Mouse (Mus musculus) forebrain, embryonic 13.5 days (tissue): ENCODE measurements at regions not wholly inside any gene's neighbourhood (a gene's known extent, or its start where the extent isn't known, plus 50 kb on each side); places are given as distances from the start of the nearest gene placed in this dataset.

Source experiments
- ATAC-seq: fragments of 200-750 bp; cut with Nextera tagmentation; 2 replicates; pipeline ENCODE4 v1.8.0; 2017
- H3K27ac ChIP-seq: fragments of 300-500 bp; sonication (generic); 2 replicates; pipeline ENCODE4 v1.5.1; 2015; ENCODE audit warnings: inconsistent platforms, mild to moderate bottlenecking, moderate library complexity
- H3K27me3 ChIP-seq: fragments of 300-500 bp; sonication (generic); 2 replicates; pipeline ENCODE4 v1.6.1; 2015; ENCODE audit warnings: mild to moderate bottlenecking, inconsistent platforms
- H3K36me3 ChIP-seq: fragments of 300-500 bp; sonication (generic); 2 replicates; pipeline ENCODE4 v1.6.1; 2015; ENCODE audit warnings: mild to moderate bottlenecking, inconsistent platforms; ENCODE audit not compliant: poor library complexity, severe bottlenecking
- H3K4me1 ChIP-seq: fragments of 300-500 bp; sonication (generic); 2 replicates; pipeline ENCODE4 v1.6.1; 2015; ENCODE audit warnings: inconsistent platforms
- H3K4me2 ChIP-seq: fragments of 300-500 bp; sonication (generic); 2 replicates; pipeline ENCODE4 v1.6.1; 2015; ENCODE audit warnings: inconsistent platforms, mild to moderate bottlenecking, moderate library complexity
- H3K4me3 ChIP-seq: fragments of 300-500 bp; sonication (generic); 2 replicates; pipeline ENCODE4 v1.5.1; 2015; ENCODE audit warnings: mild to moderate bottlenecking, inconsistent platforms
- H3K9ac ChIP-seq: fragments of 300-500 bp; sonication (generic); 2 replicates; pipeline ENCODE4 v1.6.1; 2015; ENCODE audit warnings: mild to moderate bottlenecking, inconsistent platforms
- H3K9me3 ChIP-seq: fragments of 300-500 bp; sonication (generic); replicated peaks from 2 replicates; pipeline ENCODE4 v1.6.1; 2016; ENCODE audit warnings: inconsistent platforms
- WGBS: fragments of 180-500 bp; shearing (Covaris S2); methylation state at CpG from one replicate; pipeline ENCODE4 v1.1.7; 2015; 5-methylcytosine and 5-hydroxymethylcytosine counted together

GRCm38 (mm10) chr2:50914176-50914575 is 234.7 kb downstream of the Rnd3 start:
- Histone ChIP-seq H3K9ac (no peak overlapping the region), H3K4me2 (no peak overlapping the region), H3K4me3 (no peak overlapping the region), H3K4me1 (peaks cover 27% of the 10 kb centered on the region), H3K9me3 (no peaks in the 10 kb centered on the region), H3K36me3 (no peaks in the 10 kb centered on the region), H3K27me3 (no peaks in the 10 kb centered on the region), H3K27ac (no peak overlapping the region; the same call in 1 of the 2 replicates)
- ATAC-seq = no peak

DNA sequence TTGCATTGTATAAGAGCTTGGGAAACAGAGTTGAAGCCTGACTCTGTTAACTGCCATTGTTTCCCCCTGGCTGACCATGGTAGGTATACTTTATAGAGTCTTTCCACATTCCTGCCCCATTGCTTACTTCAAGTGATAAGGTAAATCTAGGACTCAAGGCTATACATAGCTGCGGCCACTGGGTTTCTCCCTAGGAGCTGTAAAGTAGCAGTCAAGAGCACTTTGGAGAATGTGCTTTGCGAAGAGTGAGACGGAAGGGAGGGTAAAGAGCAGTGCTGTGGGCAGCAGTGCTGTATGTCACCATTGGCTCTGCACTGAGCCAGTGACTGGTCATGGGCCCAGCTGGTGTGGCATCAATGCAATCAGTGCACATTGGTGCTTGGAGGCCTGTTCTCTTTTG is 240.1 kb downstream of the Rnd3 start:
- ATAC-seq = no peak
- peaks cover 3% of the 10 kb centered on the region; the same call in 1 of the 2 replicates for H3K4me1 ChIP-seq
- H3K4me2 ChIP-seq = no peak overlapping the region
- H3K9ac ChIP-seq = no peak overlapping the region
- no peaks in the 10 kb centered on the region for H3K9me3 ChIP-seq
- no peaks in the 10 kb centered on the region for H3K36me3 ChIP-seq
- no peaks in the 10 kb centered on the region for H3K27me3 ChIP-seq
- no peak overlapping the region for H3K27ac ChIP-seq
- 93% methylated on average over 3 of the region's 3 CpGs for WGBS
- no peak overlapping the region for H3K4me3 ChIP-seq

GRCm38 (mm10) chr2:50902701-50903100 is 246.2 kb downstream of the Rnd3 start:
- peaks cover 22% of the 10 kb centered on the region for H3K4me1 ChIP-seq
- H3K9ac ChIP-seq = no peak overlapping the region
- H3K4me2 ChIP-seq = peak overlapping the region; percentile 39
- WGBS = 44% methylated on average over 8 of the region's 8 CpGs
- no peaks in the 10 kb centered on the region for H3K9me3 ChIP-seq
- no peak overlapping the region for H3K4me3 ChIP-seq
- H3K27me3 ChIP-seq = no peaks in the 10 kb centered on the region
- no peaks in the 10 kb centered on the region for H3K36me3 ChIP-seq
- ATAC-seq = peak; percentile 74
- H3K27ac ChIP-seq = peak overlapping the region; percentile 26

- Histone ChIP-seq H3K4me1 (peaks cover 22% of the 10 kb centered on the region), H3K9ac (no peak overlapping the region), H3K36me3 (no peaks in the 10 kb centered on the region), H3K4me3 (no peak overlapping the region), H3K27me3 (no peaks in the 10 kb centered on the region), H3K27ac (peak overlapping the region; percentile 26), H3K4me2 (peak overlapping the region; percentile 39), H3K9me3 (no peaks in the 10 kb centered on the region)
- peak; percentile 70 for ATAC-seq
- WGBS = 20% methylated on average over 9 of the region's 9 CpGs
Observed at GRCm38 (mm10) chr2:50902220-50902619, 246.7 kb downstream of the Rnd3 start.

- Histone ChIP-seq H3K4me2 (no peak overlapping the region), H3K4me1 (peaks cover 24% of the 10 kb centered on the region), H3K36me3 (no peaks in the 10 kb centered on the region), H3K9me3 (no peaks in the 10 kb centered on the region), H3K27ac (peak overlapping the region; percentile 16; the same call in 1 of the 2 replicates), H3K27me3 (no peaks in the 10 kb centered on the region), H3K4me3 (no peak overlapping the region), H3K9ac (no peak overlapping the region)
- 33% methylated on average over 5 of the region's 5 CpGs for WGBS
- ATAC-seq = peak; percentile 83
Observed at GRCm38 (mm10) chr2:50888992-50889391, 259.9 kb downstream of the Rnd3 start.

DNA sequence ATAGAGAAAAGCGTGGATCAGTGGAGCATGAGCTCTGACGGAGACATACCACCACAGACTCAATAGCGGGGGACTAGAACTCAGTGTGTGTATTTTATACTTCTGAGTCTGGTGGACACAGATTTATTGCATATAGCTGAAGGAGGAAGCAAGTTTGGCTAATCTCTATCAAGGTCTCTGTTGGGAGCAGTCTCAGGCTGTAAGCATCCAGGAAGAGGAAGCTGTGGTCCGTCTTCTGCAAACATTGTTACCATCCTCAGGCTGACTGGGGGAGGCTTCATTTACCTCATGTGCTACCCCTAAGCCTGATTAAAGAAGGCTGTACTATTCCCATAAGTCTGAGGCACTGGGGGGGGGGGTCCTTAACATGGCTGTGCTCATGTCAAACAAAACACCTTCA is 261.0 kb downstream of the Rnd3 start:
- H3K9me3 ChIP-seq = no peaks in the 10 kb centered on the region
- no peak overlapping the region for H3K4me3 ChIP-seq
- H3K4me2 ChIP-seq = no peak overlapping the region
- no peak overlapping the region for H3K9ac ChIP-seq
- H3K4me1 ChIP-seq = peaks cover 24% of the 10 kb centered on the region
- no peaks in the 10 kb centered on the region for H3K27me3 ChIP-seq
- H3K27ac ChIP-seq = no peak overlapping the region
- no peaks in the 10 kb centered on the region for H3K36me3 ChIP-seq
- 85% methylated on average over 4 of the region's 4 CpGs for WGBS
- no peak for ATAC-seq

DNA sequence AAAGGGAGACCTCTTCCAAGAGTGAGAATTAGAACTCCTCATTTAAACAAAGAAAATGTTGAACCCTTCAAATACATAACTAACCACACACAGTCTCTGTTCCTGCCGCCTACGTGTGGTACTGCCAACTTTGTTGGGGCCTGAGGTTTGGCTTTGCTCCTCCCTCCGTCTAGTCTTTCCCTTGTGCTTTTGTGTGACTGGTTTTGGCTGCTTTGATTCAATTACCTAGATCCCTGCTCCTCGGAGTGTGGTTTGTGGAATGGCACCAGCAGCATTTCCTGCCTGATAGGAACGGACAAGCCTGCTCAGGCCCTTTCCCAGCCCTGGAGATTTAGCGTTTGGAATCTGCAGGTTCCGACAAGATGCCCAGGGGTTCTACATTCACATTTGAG is 263.0 kb downstream of the Rnd3 start:
- Histone ChIP-seq H3K4me3 (no peak overlapping the region), H3K9ac (no peak overlapping the region), H3K9me3 (no peaks in the 10 kb centered on the region), H3K27me3 (no peaks in the 10 kb centered on the region), H3K36me3 (no peaks in the 10 kb centered on the region), H3K4me2 (no peak overlapping the region), H3K27ac (no peak overlapping the region), H3K4me1 (peaks cover 24% of the 10 kb centered on the region)
- 14% methylated on average over 7 of the region's 7 CpGs for WGBS
- 0 out of 2 replicates have a peak, but pooled peaks have one; percentile 40 for ATAC-seq

GRCm38 (mm10) chr2:50885280-50885923 is 263.5 kb downstream of the Rnd3 start:
- ATAC-seq = no peak
- Histone ChIP-seq H3K4me3 (no peak overlapping the region), H3K36me3 (no peaks in the 10 kb centered on the region), H3K27ac (no peak overlapping the region), H3K9ac (no peak overlapping the region), H3K4me2 (no peak overlapping the region), H3K9me3 (no peaks in the 10 kb centered on the region), H3K4me1 (peaks cover 24% of the 10 kb centered on the region), H3K27me3 (no peaks in the 10 kb centered on the region)
- 79% methylated on average over 4 of the region's 4 CpGs for WGBS

DNA sequence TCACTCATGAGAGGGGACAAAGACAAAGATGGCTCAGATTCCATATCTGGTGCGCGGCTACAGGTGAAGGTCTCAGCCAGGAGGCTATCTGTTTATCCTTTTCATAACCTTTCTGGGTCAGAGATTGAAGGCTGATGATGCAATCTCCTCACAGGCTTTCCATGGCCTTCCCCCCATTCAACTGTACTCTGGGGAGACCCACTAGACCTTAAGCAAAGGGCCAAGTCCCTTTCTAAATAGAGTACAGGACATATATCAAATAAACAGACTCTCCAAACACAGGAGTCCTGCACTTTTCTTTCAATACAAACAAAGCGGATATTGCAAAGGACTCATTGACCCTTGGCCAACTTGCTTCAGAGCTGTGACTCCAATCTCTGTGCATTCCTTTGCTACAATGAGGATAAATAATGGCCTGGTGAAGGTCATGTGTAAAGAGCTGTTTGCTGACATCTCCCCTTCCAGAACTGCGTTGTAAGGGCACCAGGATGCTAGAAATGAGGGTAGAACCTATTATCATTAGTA is 267.3 kb downstream of the Rnd3 start:
- H3K4me3 ChIP-seq = no peak overlapping the region
- peaks cover 10% of the 10 kb centered on the region; the same call in 1 of the 2 replicates for H3K4me1 ChIP-seq
- no peak overlapping the region for H3K27ac ChIP-seq
- no peak for ATAC-seq
- no peaks in the 10 kb centered on the region for H3K27me3 ChIP-seq
- no peak overlapping the region for H3K9ac ChIP-seq
- H3K9me3 ChIP-seq = no peaks in the 10 kb centered on the region
- WGBS = 88% methylated on average over 4 of the region's 4 CpGs
- H3K4me2 ChIP-seq = no peak overlapping the region
- H3K36me3 ChIP-seq = no peaks in the 10 kb centered on the region

GRCm38 (mm10) chr2:50880806-50881205 is 268.1 kb downstream of the Rnd3 start:
- Histone ChIP-seq H3K9ac (no peak overlapping the region), H3K27ac (no peak overlapping the region), H3K4me1 (peaks cover 2% of the 10 kb centered on the region; the same call in 1 of the 2 replicates), H3K27me3 (no peaks in the 10 kb centered on the region), H3K36me3 (no peaks in the 10 kb centered on the region), H3K4me3 (no peak overlapping the region), H3K9me3 (no peaks in the 10 kb centered on the region), H3K4me2 (no peak overlapping the region)
- WGBS = 81% methylated on average over 4 of the region's 4 CpGs
- ATAC-seq = no peak

DNA sequence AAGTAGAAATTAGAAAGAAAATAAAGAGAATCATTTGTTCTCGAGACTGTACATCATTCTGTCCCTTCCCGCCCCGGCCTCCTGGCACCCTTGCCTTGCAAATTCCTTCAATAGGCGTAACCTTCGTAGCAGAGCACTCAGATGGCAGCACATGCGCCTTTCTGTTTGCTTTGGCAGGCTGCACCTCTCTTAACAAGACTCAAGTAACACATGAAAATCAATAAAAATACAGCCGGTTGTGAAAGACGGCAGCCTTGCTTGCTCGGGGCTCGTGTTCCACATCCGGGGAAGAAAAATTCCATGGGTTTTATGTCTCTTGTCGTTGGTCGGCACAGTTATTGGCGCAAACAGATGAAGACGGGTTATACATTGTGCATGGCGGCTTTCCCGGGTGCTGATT is 271.2 kb downstream of the Rnd3 start:
- no peak overlapping the region for H3K27ac ChIP-seq
- no peak for ATAC-seq
- no peaks in the 10 kb centered on the region for H3K27me3 ChIP-seq
- H3K4me3 ChIP-seq = no peak overlapping the region
- H3K9me3 ChIP-seq = no peaks in the 10 kb centered on the region
- no peak overlapping the region for H3K4me2 ChIP-seq
- no peak overlapping the region for H3K9ac ChIP-seq
- no peaks in the 10 kb centered on the region for H3K36me3 ChIP-seq
- no peaks in the 10 kb centered on the region for H3K4me1 ChIP-seq
- 90% methylated on average over 17 of the region's 17 CpGs for WGBS

- no peak overlapping the region for H3K9ac ChIP-seq
- no peak overlapping the region for H3K4me2 ChIP-seq
- H3K27ac ChIP-seq = no peak overlapping the region
- 93% methylated on average over 6 of the region's 6 CpGs for WGBS
- no peaks in the 10 kb centered on the region for H3K27me3 ChIP-seq
- H3K36me3 ChIP-seq = no peaks in the 10 kb centered on the region
- H3K4me3 ChIP-seq = no peak overlapping the region
- no peak for ATAC-seq
- H3K9me3 ChIP-seq = no peaks in the 10 kb centered on the region
- H3K4me1 ChIP-seq = no peaks in the 10 kb centered on the region
Observed at GRCm38 (mm10) chr2:50875072-50875471, 273.8 kb downstream of the Rnd3 start.
